Mouse (Mus musculus): ENCODE measurements around the gene Grk5.

DNA sequence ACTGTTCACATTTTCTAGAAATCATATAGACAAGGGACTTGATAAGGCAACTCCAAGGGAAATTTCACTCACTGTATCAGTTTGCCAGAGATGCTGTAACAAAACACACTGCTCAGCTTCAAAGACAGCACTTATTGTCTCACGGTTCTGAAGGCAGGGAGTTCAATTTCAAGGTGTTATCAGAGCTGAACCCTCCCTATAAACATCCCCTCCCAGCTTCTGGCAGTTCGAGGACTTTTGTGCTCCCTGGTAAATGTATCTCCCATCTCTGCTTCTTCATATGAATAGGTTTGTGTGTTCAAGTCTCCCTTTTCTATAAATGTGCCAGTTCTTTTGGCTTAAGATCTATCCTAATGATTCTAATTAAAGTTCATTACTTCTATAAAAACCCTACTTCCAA, 105.3 kb downstream of the Grk5 start:
- TF ChIP-seq CTCF (IDR thresholded peaks at IDR 0.05; ENCODE audit: low read depth, low read length) (no peak), GATA1 (IDR thresholded peaks at IDR 0.05; ENCODE audit: borderline replicate concordance, low read length) (no peak)
